Mouse (Mus musculus): Measurements from ENCODE around the gene Gimap8. TPM values are rescaled to one million over a fixed set of nuclear protein-coding genes. Genes with fewer than 3 reads are reported as not detected.

The Gimap8 gene
- polyA plus RNA-seq, 1 experiment from 2014 or later: 1.8 TPM

DNA sequence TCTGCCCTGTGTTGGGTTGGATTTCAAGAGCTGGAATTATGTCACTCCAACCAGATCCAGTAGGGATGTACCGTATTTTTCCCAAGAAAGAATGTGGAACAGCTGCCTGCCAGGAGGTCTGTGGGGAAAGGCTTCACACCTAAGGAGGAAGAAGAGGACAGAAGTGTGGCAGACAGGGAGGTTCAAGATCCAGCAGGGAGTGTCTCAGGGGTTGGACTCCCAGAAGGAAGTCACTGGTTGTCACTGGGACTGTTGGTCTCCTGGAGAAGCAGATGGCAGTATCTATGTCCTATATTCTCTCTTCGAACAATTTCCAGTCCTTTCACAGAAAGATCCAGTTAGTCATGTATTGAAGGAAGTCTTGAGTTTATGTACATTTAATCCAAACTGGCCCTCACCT lies 577 bp downstream of the Gimap8 start:
- H3K27me3 ChIP-seq (ENCODE audit: control insufficient read depth, insufficient read depth, low read length): no peaks in the 10 kb centered on the region
- no peak overlapping the region for H3K4me3 ChIP-seq (replicated peaks; ENCODE audit: low read length)
- ATAC-seq (ENCODE audit: insufficient read depth, low FRiP score): no peak
- H3K27ac ChIP-seq (ENCODE audit: low read length): no peak overlapping the region
- H3K9me3 ChIP-seq (replicated peaks; ENCODE audit: control insufficient read depth, low read length): no peaks in the 10 kb centered on the region
- 0 out of 2 replicates have a peak overlapping the region, but pooled peaks have one; percentile 3 for H3K4me2 ChIP-seq (ENCODE audit: low read depth, low read length)
- H3K4me1 ChIP-seq (ENCODE audit: control insufficient read depth, insufficient read depth, low read length): no peaks in the 10 kb centered on the region
- H3K36me3 ChIP-seq (ENCODE audit: control insufficient read depth, insufficient read depth, low read length): no peaks in the 10 kb centered on the region
- WGBS: 66% methylated on average over 2 of the region's 2 CpGs
- H3K9ac ChIP-seq (ENCODE audit: low read length): no peak overlapping the region

DNA sequence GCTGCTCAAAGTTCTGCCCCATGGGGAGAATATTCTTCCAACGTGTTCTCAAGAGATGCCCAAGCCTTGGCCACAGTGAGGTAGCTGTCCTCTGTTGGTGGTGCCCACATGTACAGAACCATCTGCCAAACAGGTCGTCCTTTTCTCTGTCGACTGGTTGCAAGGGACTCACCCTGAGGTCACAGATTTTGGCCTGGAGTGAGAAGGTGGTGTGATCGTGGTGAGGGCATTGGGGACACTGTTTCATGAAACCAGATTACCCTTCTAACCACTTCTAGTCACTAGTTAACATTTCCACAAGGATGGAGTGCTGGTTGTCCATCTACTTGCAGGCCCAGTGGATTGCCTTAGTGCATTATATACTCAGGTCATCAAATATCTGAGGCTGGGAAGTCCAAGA lies 1.7 kb downstream of the Gimap8 start:
- Histone ChIP-seq H3K9me3 (replicated peaks; ENCODE audit: control insufficient read depth, low read length) (no peaks in the 10 kb centered on the region), H3K4me3 (replicated peaks; ENCODE audit: low read length) (no peak overlapping the region), H3K9ac (ENCODE audit: low read length) (no peak overlapping the region), H3K27ac (ENCODE audit: low read length) (no peak overlapping the region), H3K36me3 (ENCODE audit: control insufficient read depth, insufficient read depth, low read length) (no peaks in the 10 kb centered on the region), H3K27me3 (ENCODE audit: control insufficient read depth, insufficient read depth, low read length) (no peaks in the 10 kb centered on the region), H3K4me1 (ENCODE audit: control insufficient read depth, insufficient read depth, low read length) (no peaks in the 10 kb centered on the region), H3K4me2 (ENCODE audit: low read depth, low read length) (no peak overlapping the region)
- ATAC-seq (ENCODE audit: insufficient read depth, low FRiP score): no peak
- WGBS: 85% methylated on average over 4 of the region's 4 CpGs

DNA sequence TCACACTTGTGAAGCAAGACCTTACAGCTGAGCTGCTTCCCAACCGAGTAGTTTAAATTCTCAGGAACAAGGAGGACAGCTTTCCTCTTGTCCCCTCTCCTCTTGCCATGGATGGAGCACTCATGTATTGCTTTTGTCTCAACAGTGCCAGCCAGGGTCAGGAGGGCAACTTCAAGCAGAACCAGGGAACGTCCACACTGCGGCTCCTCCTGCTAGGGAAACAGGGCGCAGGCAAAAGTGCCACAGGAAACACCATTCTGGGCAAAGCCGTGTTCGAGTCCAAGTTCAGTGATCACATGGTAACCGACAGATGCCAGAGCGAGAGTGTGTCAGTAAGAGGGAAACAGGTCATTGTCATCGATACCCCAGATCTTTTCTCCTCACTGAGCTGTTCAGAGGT lies 3.0 kb downstream of the Gimap8 start:
- H3K4me3 ChIP-seq (replicated peaks; ENCODE audit: low read length): no peak overlapping the region

DNA sequence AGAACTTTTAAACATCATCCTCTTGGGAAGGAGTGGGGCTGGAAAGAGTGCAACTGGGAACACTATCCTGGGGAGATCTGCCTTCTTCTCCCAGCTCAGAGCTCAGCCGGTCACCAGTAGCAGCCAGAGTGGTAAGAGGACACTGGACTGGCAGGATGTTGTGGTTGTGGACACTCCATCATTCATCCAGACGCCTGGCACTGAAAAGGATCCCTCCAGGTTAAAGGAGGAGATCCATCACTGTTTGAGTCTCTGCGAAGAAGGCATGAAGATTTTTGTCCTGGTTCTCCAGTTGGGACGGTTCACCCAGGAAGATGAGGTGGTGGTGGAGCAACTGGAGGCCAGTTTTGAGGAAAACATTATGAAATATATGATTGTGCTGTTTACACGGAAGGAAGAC lies 11.7 kb downstream of the Gimap8 start:
- WGBS: 57% methylated on average over 5 of the region's 5 CpGs
- ATAC-seq (ENCODE audit: insufficient read depth, low FRiP score): no peak
- H3K9ac ChIP-seq (ENCODE audit: low read length): no peak overlapping the region
- no peaks in the 10 kb centered on the region for H3K4me1 ChIP-seq (ENCODE audit: control insufficient read depth, insufficient read depth, low read length)
- no peak overlapping the region for H3K27ac ChIP-seq (ENCODE audit: low read length)
- H3K27me3 ChIP-seq (ENCODE audit: control insufficient read depth, insufficient read depth, low read length): no peaks in the 10 kb centered on the region
- no peak overlapping the region for H3K4me2 ChIP-seq (ENCODE audit: low read depth, low read length)
- no peaks in the 10 kb centered on the region for H3K9me3 ChIP-seq (replicated peaks; ENCODE audit: control insufficient read depth, low read length)
- no peaks in the 10 kb centered on the region for H3K36me3 ChIP-seq (ENCODE audit: control insufficient read depth, insufficient read depth, low read length)
- H3K4me3 ChIP-seq (replicated peaks; ENCODE audit: low read length): no peak overlapping the region

More for the DNA sequence above, 3.0 kb downstream of the Gimap8 start:
- Histone ChIP-seq H3K27me3 (ENCODE audit: control insufficient read depth, insufficient read depth, low read length) (no peaks in the 10 kb centered on the region), H3K9me3 (replicated peaks; ENCODE audit: control insufficient read depth, low read length) (no peaks in the 10 kb centered on the region), H3K36me3 (ENCODE audit: control insufficient read depth, insufficient read depth, low read length) (no peaks in the 10 kb centered on the region), H3K27ac (ENCODE audit: low read length) (no peak overlapping the region), H3K4me1 (ENCODE audit: control insufficient read depth, insufficient read depth, low read length) (no peaks in the 10 kb centered on the region), H3K9ac (ENCODE audit: low read length) (no peak overlapping the region), H3K4me2 (ENCODE audit: low read depth, low read length) (no peak overlapping the region)
- 84% methylated on average over 9 of the region's 9 CpGs for WGBS
- ATAC-seq (ENCODE audit: insufficient read depth, low FRiP score): no peak

DNA sequence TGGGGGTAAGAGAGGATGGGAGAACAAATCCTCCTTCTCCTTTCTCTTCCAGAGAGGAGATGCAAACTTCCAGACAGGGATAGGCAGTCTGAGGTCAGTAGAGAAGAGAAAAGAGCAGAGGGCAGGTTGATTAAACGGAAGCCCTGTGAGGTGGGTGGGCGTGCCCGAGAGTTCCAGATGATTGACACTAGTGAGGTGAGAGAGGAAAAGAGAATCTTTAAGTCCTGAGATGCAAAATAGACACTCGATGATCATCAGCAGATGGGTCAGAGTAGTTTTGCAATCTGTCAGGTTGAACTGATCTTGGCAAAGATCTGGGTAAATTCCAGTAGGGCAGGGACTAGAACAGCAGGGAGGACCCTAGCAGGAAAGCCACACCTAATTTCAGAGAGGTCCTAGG lies 17.7 kb downstream of the Gimap8 start:
- Histone ChIP-seq H3K4me1 (ENCODE audit: control insufficient read depth, insufficient read depth, low read length) (no peaks in the 10 kb centered on the region), H3K36me3 (ENCODE audit: control insufficient read depth, insufficient read depth, low read length) (no peaks in the 10 kb centered on the region), H3K27me3 (ENCODE audit: control insufficient read depth, insufficient read depth, low read length) (no peaks in the 10 kb centered on the region), H3K9me3 (replicated peaks; ENCODE audit: control insufficient read depth, low read length) (no peaks in the 10 kb centered on the region), H3K4me3 (replicated peaks; ENCODE audit: low read length) (no peak overlapping the region), H3K9ac (ENCODE audit: low read length) (no peak overlapping the region), H3K27ac (ENCODE audit: low read length) (no peak overlapping the region), H3K4me2 (ENCODE audit: low read depth, low read length) (no peak overlapping the region)
- no peak for ATAC-seq (ENCODE audit: insufficient read depth, low FRiP score)
- 73% methylated on average over 4 of the region's 4 CpGs for WGBS

DNA sequence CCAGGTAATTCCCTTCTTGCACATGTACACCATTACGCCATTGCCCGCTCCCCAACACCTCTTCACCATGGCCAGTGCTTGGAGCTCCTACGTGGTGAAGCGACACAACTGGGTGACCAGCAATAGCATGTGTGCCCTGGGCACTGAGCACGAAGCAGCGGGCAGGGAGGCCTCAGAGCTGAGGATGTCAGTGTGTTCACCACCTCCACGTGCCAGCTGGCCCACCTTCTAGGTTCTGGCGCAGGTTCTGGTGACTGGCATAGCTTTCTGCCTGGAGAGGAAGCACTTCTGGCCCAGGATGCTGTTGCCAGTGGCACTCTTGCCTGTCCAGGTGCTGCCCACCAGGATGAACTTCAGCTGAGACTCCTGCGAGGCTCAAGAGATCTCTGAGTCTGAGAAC lies 18.4 kb downstream of the Gimap8 start:
- no peaks in the 10 kb centered on the region for H3K4me1 ChIP-seq (ENCODE audit: control insufficient read depth, insufficient read depth, low read length)
- H3K9me3 ChIP-seq (replicated peaks; ENCODE audit: control insufficient read depth, low read length): no peaks in the 10 kb centered on the region
- H3K9ac ChIP-seq (ENCODE audit: low read length): no peak overlapping the region
- no peak overlapping the region for H3K4me2 ChIP-seq (ENCODE audit: low read depth, low read length)
- ATAC-seq (ENCODE audit: insufficient read depth, low FRiP score): no peak
- H3K27ac ChIP-seq (ENCODE audit: low read length): no peak overlapping the region
- no peak overlapping the region for H3K4me3 ChIP-seq (replicated peaks; ENCODE audit: low read length)
- H3K27me3 ChIP-seq (ENCODE audit: control insufficient read depth, insufficient read depth, low read length): no peaks in the 10 kb centered on the region
- 94% methylated on average over 9 of the region's 9 CpGs for WGBS
- no peaks in the 10 kb centered on the region for H3K36me3 ChIP-seq (ENCODE audit: control insufficient read depth, insufficient read depth, low read length)

DNA sequence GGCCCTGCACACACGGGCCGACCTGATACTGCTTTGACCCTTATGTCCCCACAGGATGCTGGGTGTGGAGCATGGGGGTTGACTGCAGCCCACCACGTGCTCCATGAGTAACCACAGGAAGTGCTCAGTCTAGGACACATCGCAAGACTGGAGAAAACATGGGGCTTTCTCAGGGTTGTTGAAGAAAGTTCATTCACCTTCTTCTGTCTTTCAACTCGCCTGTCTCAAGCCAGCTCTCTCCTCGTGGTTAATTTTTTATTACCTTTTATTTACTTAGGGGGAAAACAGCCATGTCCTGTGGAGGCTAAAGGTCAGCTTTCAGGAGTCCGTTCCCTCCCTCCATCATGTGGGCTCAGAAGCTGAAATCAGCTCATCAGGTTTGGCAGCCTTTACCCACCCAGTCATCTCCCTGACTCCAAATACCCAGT lies 19.1 kb downstream of the Gimap8 start:
- no peaks in the 10 kb centered on the region for H3K4me1 ChIP-seq (ENCODE audit: control insufficient read depth, insufficient read depth, low read length)
- no peak overlapping the region for H3K4me2 ChIP-seq (ENCODE audit: low read depth, low read length)
- H3K4me3 ChIP-seq (replicated peaks; ENCODE audit: low read length): no peak overlapping the region
- H3K36me3 ChIP-seq (ENCODE audit: control insufficient read depth, insufficient read depth, low read length): no peaks in the 10 kb centered on the region
- H3K9me3 ChIP-seq (replicated peaks; ENCODE audit: control insufficient read depth, low read length): no peaks in the 10 kb centered on the region
- H3K27me3 ChIP-seq (ENCODE audit: control insufficient read depth, insufficient read depth, low read length): no peaks in the 10 kb centered on the region
- no peak overlapping the region for H3K9ac ChIP-seq (ENCODE audit: low read length)
- ATAC-seq (ENCODE audit: insufficient read depth, low FRiP score): no peak
- WGBS: 26% methylated on average over 7 of the region's 7 CpGs
- H3K27ac ChIP-seq (ENCODE audit: low read length): no peak overlapping the region

DNA sequence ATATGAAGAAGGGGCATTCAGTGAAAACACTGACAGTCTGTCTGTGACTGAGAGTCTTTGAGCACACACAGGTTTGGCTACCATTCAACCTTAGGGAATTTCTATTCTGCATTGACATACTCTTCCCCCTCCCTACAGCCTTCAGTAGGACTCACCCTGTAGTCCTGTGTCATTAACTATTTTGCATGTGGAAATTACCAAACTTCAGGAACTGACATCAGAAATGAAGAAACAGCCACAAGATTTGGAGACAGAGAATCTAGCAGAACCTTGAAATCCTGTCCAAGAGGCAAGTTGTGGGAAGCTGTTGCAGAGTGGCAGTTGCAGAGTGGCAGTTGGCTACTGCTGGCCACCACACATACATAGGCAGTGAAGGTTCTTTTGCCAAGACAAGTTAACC lies 21.0 kb downstream of the Gimap8 start:
- Histone ChIP-seq H3K9me3 (replicated peaks; ENCODE audit: control insufficient read depth, low read length) (no peaks in the 10 kb centered on the region), H3K27me3 (ENCODE audit: control insufficient read depth, insufficient read depth, low read length) (no peaks in the 10 kb centered on the region), H3K9ac (ENCODE audit: low read length) (no peak overlapping the region), H3K4me1 (ENCODE audit: control insufficient read depth, insufficient read depth, low read length) (no peaks in the 10 kb centered on the region), H3K4me3 (replicated peaks; ENCODE audit: low read length) (no peak overlapping the region), H3K4me2 (ENCODE audit: low read depth, low read length) (no peak overlapping the region), H3K27ac (ENCODE audit: low read length) (no peak overlapping the region), H3K36me3 (ENCODE audit: control insufficient read depth, insufficient read depth, low read length) (no peaks in the 10 kb centered on the region)
- no peak for ATAC-seq (ENCODE audit: insufficient read depth, low FRiP score)

DNA sequence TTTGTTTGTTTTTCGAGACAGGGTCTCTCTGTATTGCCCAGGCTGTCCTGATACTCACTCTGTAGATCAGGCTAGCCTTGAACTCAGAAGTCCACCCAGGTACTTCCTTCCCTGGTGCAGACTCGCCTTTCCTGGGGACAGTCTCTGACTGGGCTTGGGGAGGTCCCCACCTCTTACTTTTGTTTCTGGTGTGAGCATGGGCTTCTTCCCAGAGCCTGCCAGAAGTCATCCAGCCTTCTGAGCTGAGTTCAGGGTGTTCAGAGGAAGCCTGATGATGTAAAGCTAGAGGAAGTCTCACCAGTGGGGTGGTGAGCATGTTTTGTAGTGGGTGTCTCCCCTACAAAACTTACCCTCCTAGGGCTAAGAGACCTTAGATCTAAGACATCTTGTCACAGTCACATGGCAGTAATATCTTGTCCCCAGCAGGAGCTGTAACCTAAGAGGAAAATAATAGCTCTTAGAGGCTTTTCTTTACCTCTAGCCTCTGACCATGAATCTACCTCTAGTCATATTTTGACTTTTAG lies 22.5 kb downstream of the Gimap8 start:
- H3K4me3 ChIP-seq (replicated peaks; ENCODE audit: low read length): no peak overlapping the region
- WGBS: 77% methylated on average over 2 of the region's 2 CpGs
- no peak overlapping the region for H3K4me2 ChIP-seq (ENCODE audit: low read depth, low read length)
- no peaks in the 10 kb centered on the region for H3K36me3 ChIP-seq (ENCODE audit: control insufficient read depth, insufficient read depth, low read length)
- no peak overlapping the region for H3K9ac ChIP-seq (ENCODE audit: low read length)
- H3K4me1 ChIP-seq (ENCODE audit: control insufficient read depth, insufficient read depth, low read length): no peaks in the 10 kb centered on the region
- ATAC-seq (ENCODE audit: insufficient read depth, low FRiP score): no peak
- no peak overlapping the region for H3K27ac ChIP-seq (ENCODE audit: low read length)
- H3K9me3 ChIP-seq (replicated peaks; ENCODE audit: control insufficient read depth, low read length): no peaks in the 10 kb centered on the region
- H3K27me3 ChIP-seq (ENCODE audit: control insufficient read depth, insufficient read depth, low read length): no peaks in the 10 kb centered on the region

Data from stomach, embryonic 16.5 days (tissue).